Mouse (Mus musculus) limb, embryonic 15.5 days (tissue): Measurements from ENCODE around the gene Cntnap5b. TPM values are rescaled to one million over a fixed set of nuclear protein-coding genes. Genes with fewer than 3 reads are reported as not detected.
"Not testable (repeated sequence)": the region's sequence is repeated elsewhere in the genome, so short reads cannot be mapped to it uniquely, and the experiment has no call there.

Source experiments
- ATAC-seq: fragments of 200-750 bp; cut with Nextera tagmentation; 2 replicates; pipeline ENCODE4 v1.8.0; 2017; ENCODE audit warnings: low read depth, moderate TSS enrichment; ENCODE audit not compliant: insufficient number of reproducible peaks, low FRiP score, low TSS enrichment
- H3K27ac ChIP-seq: fragments of 300-500 bp; sonication (generic); 2 replicates; pipeline ENCODE4 v1.5.1; 2015; ENCODE audit warnings: moderate library complexity, mild to moderate bottlenecking, inconsistent platforms
- H3K27me3 ChIP-seq: fragments of 300-500 bp; sonication (generic); 2 replicates; pipeline ENCODE4 v1.6.1; 2015; ENCODE audit warnings: inconsistent platforms
- H3K36me3 ChIP-seq: fragments of 300-500 bp; sonication (generic); 2 replicates; pipeline ENCODE4 v1.6.1; 2015; ENCODE audit warnings: inconsistent platforms
- H3K4me1 ChIP-seq: fragments of 300-500 bp; sonication (generic); 2 replicates; pipeline ENCODE4 v1.6.1; 2015; ENCODE audit warnings: inconsistent platforms
- H3K4me2 ChIP-seq: fragments of 300-500 bp; sonication (generic); 2 replicates; pipeline ENCODE4 v1.6.1; 2015; ENCODE audit warnings: mild to moderate bottlenecking, inconsistent platforms
- H3K4me3 ChIP-seq: fragments of 300-500 bp; sonication (generic); 2 replicates; pipeline ENCODE4 v1.5.1; 2015; ENCODE audit warnings: mild to moderate bottlenecking, inconsistent platforms
- H3K9ac ChIP-seq: fragments of 300-500 bp; sonication (generic); 2 replicates; pipeline ENCODE4 v1.6.1; 2015; ENCODE audit warnings: inconsistent platforms
- H3K9me3 ChIP-seq: fragments of 300-500 bp; sonication (generic); 2 replicates; pipeline ENCODE4 v1.6.1; 2016; ENCODE audit warnings: inconsistent platforms
- WGBS: fragments of 180-500 bp; shearing (Covaris S2); methylation state at CpG from one replicate; pipeline ENCODE4 v1.1.7; 2015; 5-methylcytosine and 5-hydroxymethylcytosine counted together
- polyA plus RNA-seq: library from polyadenylated mRNA; unstranded; fragments of >200 nt; fragmentation: Nextera tagmentation; extraction: Ambion mirVana; gene quantifications from 2 replicates; pipeline ENCODE4 v1.2.1, GENCODE M21; 2015

Cntnap5b gene
- polyA plus RNA-seq, 1 experiment from 2014 or later = 0.05 TPM

DNA sequence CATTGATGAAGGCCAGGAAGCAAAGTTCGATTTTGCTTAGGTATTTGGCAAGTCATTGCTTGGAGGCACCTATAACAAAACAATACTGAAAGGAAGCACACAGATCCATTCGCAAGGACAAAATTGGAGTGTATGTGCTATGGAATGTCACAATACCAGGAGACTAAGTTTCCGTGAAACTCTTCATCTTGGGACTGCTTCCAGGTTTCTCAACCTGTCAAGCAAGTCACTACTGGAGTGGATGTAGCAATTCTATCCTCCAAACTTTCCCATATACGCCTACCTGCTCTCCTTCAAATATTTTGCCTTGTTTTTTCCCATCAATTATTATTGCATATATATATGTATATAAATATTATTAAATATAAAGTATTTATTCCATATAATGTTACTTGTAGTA is 228.7 kb downstream of the Cntnap5b start:
- ATAC-seq, H3K4me2 ChIP-seq, H3K4me3 ChIP-seq, H3K27me3 ChIP-seq, H3K36me3 ChIP-seq, H3K9me3 ChIP-seq, H3K9ac ChIP-seq, H3K27ac ChIP-seq, H3K4me1 ChIP-seq: not testable (repeated sequence)
- WGBS = 87% methylated on average over 4 of the region's 4 CpGs

- H3K27ac ChIP-seq = no peak overlapping the region
- H3K4me2 ChIP-seq = no peak overlapping the region
- no peaks in the 10 kb centered on the region for H3K27me3 ChIP-seq
- H3K9me3 ChIP-seq = no peaks in the 10 kb centered on the region
- WGBS = 85% methylated on average over 5 of the region's 5 CpGs
- no peak overlapping the region for H3K4me3 ChIP-seq
- H3K36me3 ChIP-seq = no peaks in the 10 kb centered on the region
- H3K4me1 ChIP-seq = no peaks in the 10 kb centered on the region
- ATAC-seq = no peak
- H3K9ac ChIP-seq = no peak overlapping the region
These were observed 233.6 kb downstream of the Cntnap5b start for GRCm38 (mm10) chr1:100006021-100006745.

- Histone ChIP-seq H3K9ac (no peak overlapping the region), H3K27ac (no peak overlapping the region), H3K27me3 (no peaks in the 10 kb centered on the region), H3K9me3 (no peaks in the 10 kb centered on the region), H3K4me2 (no peak overlapping the region), H3K4me1 (no peaks in the 10 kb centered on the region), H3K4me3 (no peak overlapping the region), H3K36me3 (no peaks in the 10 kb centered on the region)
- 56% methylated on average over 2 of the region's 2 CpGs for WGBS
- ATAC-seq = no peak
These were observed 269.2 kb downstream of the Cntnap5b start for GRCm38 (mm10) chr1:100041808-100042207.

DNA sequence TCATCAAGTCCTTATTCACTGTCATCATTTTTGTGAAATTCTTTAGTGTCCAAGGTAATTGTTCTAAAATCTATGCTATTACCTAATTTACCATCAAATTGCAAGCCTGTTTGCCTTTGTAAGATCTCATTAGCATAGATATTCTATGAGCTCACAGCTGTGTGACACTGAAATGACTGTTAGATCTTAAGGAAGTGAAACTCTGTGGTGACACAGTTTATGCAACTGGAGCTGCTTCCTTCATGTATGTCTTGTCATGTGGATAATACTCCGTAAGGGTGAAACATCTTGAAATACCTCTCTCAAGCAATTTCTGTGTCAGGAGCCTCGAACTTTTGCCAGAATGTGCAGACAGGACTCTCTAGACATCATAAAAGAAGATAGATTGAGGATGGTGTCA is 307.2 kb downstream of the Cntnap5b start:
- no peak overlapping the region for H3K4me3 ChIP-seq
- H3K27ac ChIP-seq = no peak overlapping the region
- no peak for ATAC-seq
- H3K9ac ChIP-seq = no peak overlapping the region
- no peaks in the 10 kb centered on the region for H3K27me3 ChIP-seq
- no peaks in the 10 kb centered on the region for H3K4me1 ChIP-seq
- no peak overlapping the region for H3K4me2 ChIP-seq
- WGBS = 49% methylated on average over 2 of the region's 2 CpGs
- H3K9me3 ChIP-seq = no peaks in the 10 kb centered on the region
- no peaks in the 10 kb centered on the region for H3K36me3 ChIP-seq

GRCm38 (mm10) chr1:100100516-100100915 is 328.0 kb downstream of the Cntnap5b start:
- Histone ChIP-seq H3K9me3 (no peaks in the 10 kb centered on the region), H3K4me2 (no peak overlapping the region), H3K4me1 (no peaks in the 10 kb centered on the region), H3K27ac (no peak overlapping the region), H3K9ac (no peak overlapping the region), H3K36me3 (no peaks in the 10 kb centered on the region), H3K27me3 (no peaks in the 10 kb centered on the region), H3K4me3 (no peak overlapping the region)
- no peak for ATAC-seq

GRCm38 (mm10) chr1:100101017-100101416 is 328.5 kb downstream of the Cntnap5b start:
- Histone ChIP-seq H3K4me3 (no peak overlapping the region), H3K4me2 (no peak overlapping the region), H3K9ac (no peak overlapping the region), H3K36me3 (no peaks in the 10 kb centered on the region), H3K27me3 (no peaks in the 10 kb centered on the region), H3K9me3 (no peaks in the 10 kb centered on the region), H3K4me1 (no peaks in the 10 kb centered on the region), H3K27ac (no peak overlapping the region)
- WGBS = 66% methylated on average over 1 of the region's 1 CpGs
- ATAC-seq = no peak

GRCm38 (mm10) chr1:100104343-100104742 is 331.8 kb downstream of the Cntnap5b start:
- no peaks in the 10 kb centered on the region for H3K27me3 ChIP-seq
- H3K36me3 ChIP-seq = no peaks in the 10 kb centered on the region
- WGBS = 64% methylated on average over 2 of the region's 2 CpGs
- no peaks in the 10 kb centered on the region for H3K4me1 ChIP-seq
- no peak overlapping the region for H3K4me3 ChIP-seq
- no peak overlapping the region for H3K9ac ChIP-seq
- no peaks in the 10 kb centered on the region for H3K9me3 ChIP-seq
- no peak for ATAC-seq
- H3K27ac ChIP-seq = no peak overlapping the region
- H3K4me2 ChIP-seq = no peak overlapping the region

- Histone ChIP-seq H3K36me3 (no peaks in the 10 kb centered on the region), H3K9me3 (no peaks in the 10 kb centered on the region), H3K9ac (no peak overlapping the region), H3K4me2 (no peak overlapping the region), H3K4me3 (no peak overlapping the region), H3K4me1 (no peaks in the 10 kb centered on the region), H3K27ac (no peak overlapping the region), H3K27me3 (no peaks in the 10 kb centered on the region)
- no peak for ATAC-seq
These were observed 349.9 kb downstream of the Cntnap5b start for GRCm38 (mm10) chr1:100122410-100122935.

DNA sequence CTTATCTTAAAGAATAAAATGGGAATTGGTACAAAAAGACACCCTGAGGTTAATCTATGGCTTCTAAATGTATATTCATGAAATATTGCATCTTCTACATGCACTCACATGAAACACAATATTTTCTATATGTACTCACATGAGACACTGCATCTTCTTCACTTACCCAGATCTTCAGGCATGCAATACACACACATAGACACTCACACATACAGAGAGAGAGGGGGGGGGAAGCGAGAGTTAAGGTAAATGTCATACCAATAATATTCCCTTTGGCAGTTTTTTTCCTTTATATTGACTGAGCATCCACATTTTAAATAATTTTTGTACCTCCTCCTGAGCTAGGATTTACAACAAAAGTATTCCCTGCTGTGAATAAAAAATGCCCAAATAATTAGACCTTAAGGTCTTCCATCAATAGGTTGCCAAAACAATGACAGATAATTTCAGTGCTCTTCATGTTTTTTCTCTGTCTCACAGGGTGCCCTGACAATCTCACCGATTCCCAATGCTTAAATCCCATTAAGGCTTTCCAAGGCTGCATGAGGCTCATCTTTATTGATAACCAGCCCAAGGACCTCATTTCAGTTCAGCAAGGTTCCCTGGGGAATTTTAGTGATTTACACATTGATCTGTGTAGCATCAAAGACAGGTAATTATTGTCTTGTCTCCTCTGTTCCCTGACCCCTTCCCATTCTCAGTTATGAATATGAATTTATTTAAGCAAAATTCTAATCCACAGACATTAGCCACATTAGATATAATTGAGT is 391.2 kb downstream of the Cntnap5b start:
- ATAC-seq = no peak
- Histone ChIP-seq H3K27ac (no peak overlapping the region), H3K4me1 (no peaks in the 10 kb centered on the region), H3K4me3 (no peak overlapping the region), H3K9me3 (no peaks in the 10 kb centered on the region), H3K4me2 (no peak overlapping the region), H3K9ac (no peak overlapping the region), H3K27me3 (no peaks in the 10 kb centered on the region), H3K36me3 (no peaks in the 10 kb centered on the region)
- WGBS = 73% methylated on average over 2 of the region's 2 CpGs

DNA sequence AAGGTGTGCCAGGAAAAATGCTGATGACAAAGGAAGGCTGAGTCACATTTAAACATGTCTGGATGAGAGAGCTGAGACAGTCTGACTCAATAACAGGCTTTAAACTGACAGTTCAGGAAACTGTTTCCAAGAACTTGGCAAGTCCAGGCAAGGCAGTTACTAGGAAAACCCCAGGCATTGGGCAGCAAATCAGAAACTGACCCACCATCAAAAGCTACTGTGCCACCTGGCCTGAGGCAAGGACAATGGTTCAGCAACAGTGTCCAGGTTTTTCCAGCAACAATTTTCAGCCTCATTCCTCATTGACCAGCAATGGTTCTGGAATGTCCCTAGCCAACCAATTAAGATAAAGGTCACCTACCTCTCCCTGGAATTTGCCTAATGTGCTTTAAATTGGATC is 399.0 kb downstream of the Cntnap5b start:
- no peak overlapping the region for H3K4me3 ChIP-seq
- no peak overlapping the region for H3K4me2 ChIP-seq
- H3K27ac ChIP-seq = no peak overlapping the region
- no peaks in the 10 kb centered on the region for H3K36me3 ChIP-seq
- no peak for ATAC-seq
- H3K9me3 ChIP-seq = no peaks in the 10 kb centered on the region
- no peak overlapping the region for H3K9ac ChIP-seq
- H3K4me1 ChIP-seq = no peaks in the 10 kb centered on the region
- H3K27me3 ChIP-seq = no peaks in the 10 kb centered on the region

- H3K4me2 ChIP-seq = no peak overlapping the region
- H3K27ac ChIP-seq = no peak overlapping the region
- peak; percentile 96 for ATAC-seq
- WGBS = 74% methylated on average over 5 of the region's 5 CpGs
- no peaks in the 10 kb centered on the region for H3K4me1 ChIP-seq
- no peaks in the 10 kb centered on the region for H3K9me3 ChIP-seq
- H3K27me3 ChIP-seq = no peaks in the 10 kb centered on the region
- no peaks in the 10 kb centered on the region for H3K36me3 ChIP-seq
- no peak overlapping the region for H3K4me3 ChIP-seq
- no peak overlapping the region for H3K9ac ChIP-seq
These were observed 407.5 kb downstream of the Cntnap5b start for GRCm38 (mm10) chr1:100180050-100180449.

- Histone ChIP-seq H3K4me3 (no peak overlapping the region), H3K4me1 (no peaks in the 10 kb centered on the region), H3K9ac (no peak overlapping the region), H3K36me3 (no peaks in the 10 kb centered on the region), H3K27me3 (no peaks in the 10 kb centered on the region), H3K9me3 (no peaks in the 10 kb centered on the region), H3K27ac (no peak overlapping the region), H3K4me2 (no peak overlapping the region)
- no peak for ATAC-seq
- 13% methylated on average over 5 of the region's 6 CpGs for WGBS
These were observed 459.5 kb downstream of the Cntnap5b start for GRCm38 (mm10) chr1:100231980-100232608.
